Mouse (Mus musculus) G1E (cell line): ENCODE measurements around the gene Depdc7. TPM values are rescaled to one million over a fixed set of nuclear protein-coding genes. Genes with fewer than 3 reads are reported as not detected.

Source experiments
- ATAC-seq: 2 replicates; pipeline ENCODE4 v1.8.0; 2016; ENCODE audit warnings: mild to moderate bottlenecking; ENCODE audit not compliant: insufficient number of reproducible peaks, poor library complexity, low FRiP score, severe bottlenecking; ENCODE audit errors: extremely low read depth
- DNase-seq: peaks from one replicate; pipeline ENCODE4 v3.0.0; 2012; ENCODE audit warnings: low spot score
- H3K27me3 ChIP-seq: 2 replicates; pipeline ENCODE4 v1.6.1; 2012; ENCODE audit warnings: mild to moderate bottlenecking, low read length, inconsistent platforms; ENCODE audit not compliant: insufficient read depth
- H3K36me3 ChIP-seq: replicated peaks from 2 replicates; pipeline ENCODE3; 2012; ENCODE audit warnings: mild to moderate bottlenecking, inconsistent platforms
- H3K4me1 ChIP-seq: 2 replicates; pipeline ENCODE4 v1.6.1; 2012; ENCODE audit warnings: low read depth, low read length, inconsistent platforms, mixed read lengths; ENCODE audit not compliant: insufficient read depth
- H3K4me3 ChIP-seq: 2 replicates; pipeline ENCODE4 v1.5.1; 2012; ENCODE audit warnings: low read depth, mild to moderate bottlenecking, inconsistent platforms, low read length, moderate library complexity, mixed read lengths
- H3K9me3 ChIP-seq: replicated peaks from 2 replicates; pipeline ENCODE4 v1.6.1; 2012; ENCODE audit warnings: inconsistent platforms
- CTCF ChIP-seq: IDR thresholded peaks from 2 replicates; pipeline ENCODE4 v1.5.1; 2012; ENCODE audit warnings: low read depth, low read length, inconsistent platforms, mixed read lengths
- GATA1 ChIP-seq: IDR thresholded peaks from 2 replicates; pipeline ENCODE4 v1.6.1; 2012; ENCODE audit warnings: borderline replicate concordance, low read length, inconsistent platforms, mixed read lengths
- GATA2 ChIP-seq: IDR thresholded peaks from 2 replicates; pipeline ENCODE4 v1.6.1; 2012; ENCODE audit warnings: low read depth, low read length, inconsistent platforms, borderline replicate concordance
- POLR2AphosphoS5 ChIP-seq: IDR thresholded peaks from 2 replicates; pipeline ENCODE4 v1.6.1; 2012; ENCODE audit warnings: low read depth, low read length, inconsistent platforms; ENCODE audit not compliant: insufficient replicate concordance
- TAL1 ChIP-seq: conservative IDR thresholded peaks from 2 replicates; pipeline ENCODE4 v1.6.1; 2012; ENCODE audit warnings: low read depth, low read length, inconsistent platforms, mixed read lengths
- polyA plus RNA-seq: library from polyadenylated mRNA; stranded (reverse); fragments of >175 nt; gene quantifications from 2 replicates; pipeline ENCODE4 v1.2.3, GENCODE M21; 2012
- total RNA-seq, 2 experiments: library from RNA; stranded (forward) in 1 of 2; stranded (reverse) in 1 of 2; fragments of 200-1000 nt in 1 of 2; fragments of >200 nt in 1 of 2; fragmentation: Nextera tagmentation in 1 of 2; gene quantifications; 2 replicates each; pipeline ENCODE4 v1.2.3; 2014 to 2017

Gene Depdc7
- total and polyA plus RNA-seq, 3 experiments = 1.4 to 7.0 (median 2.4) TPM

GRCm38 (mm10) chr2:104692551-104692950 is 50.1 kb downstream of the Depdc7 start:
- Histone ChIP-seq H3K4me3 (no peak overlapping the region), H3K9me3 (no peaks in the 10 kb centered on the region), H3K36me3 (no peaks in the 10 kb centered on the region), H3K27me3 (0 out of 2 replicates have a peak, but pooled peaks cover 7% of the 10 kb centered on the region), H3K4me1 (no peaks in the 10 kb centered on the region)
- no peak for DNase-seq
- no peak for TF ChIP-seq CTCF
- TF ChIP-seq GATA2 = no peak
- TF ChIP-seq POLR2AphosphoS5 = no peak
- no peak for TF ChIP-seq TAL1
- no peak for TF ChIP-seq GATA1
- ATAC-seq = no peak

DNA sequence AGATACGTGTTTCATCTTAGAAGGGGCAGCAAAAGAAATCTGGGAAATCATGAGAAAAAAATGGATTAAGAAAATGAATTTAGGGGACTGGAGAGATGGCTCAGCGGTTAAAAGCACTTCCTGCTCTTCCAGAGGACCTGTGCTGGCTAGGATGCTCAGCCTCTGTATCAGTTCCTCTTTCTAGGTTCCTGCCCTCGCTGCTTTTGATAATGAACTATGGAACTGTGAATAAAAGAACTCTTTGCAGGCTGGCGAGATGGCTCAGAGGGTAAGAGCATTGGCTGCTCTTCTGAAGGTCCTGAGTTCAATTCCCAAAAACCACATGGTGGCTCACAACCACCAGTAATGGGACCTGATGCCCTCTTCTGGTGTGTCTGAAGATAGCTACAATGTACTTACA is 52.0 kb downstream of the Depdc7 start:
- Histone ChIP-seq H3K36me3 (no peaks in the 10 kb centered on the region), H3K4me1 (no peaks in the 10 kb centered on the region), H3K27me3 (0 out of 2 replicates have a peak, but pooled peaks cover 7% of the 10 kb centered on the region), H3K9me3 (no peaks in the 10 kb centered on the region), H3K4me3 (no peak overlapping the region)
- DNase-seq (no peak), ATAC-seq (no peak)
- no peak for TF ChIP-seq POLR2AphosphoS5
- TF ChIP-seq GATA1 = no peak
- TF ChIP-seq TAL1 = no peak
- TF ChIP-seq GATA2 = no peak
- no peak for TF ChIP-seq CTCF

DNA sequence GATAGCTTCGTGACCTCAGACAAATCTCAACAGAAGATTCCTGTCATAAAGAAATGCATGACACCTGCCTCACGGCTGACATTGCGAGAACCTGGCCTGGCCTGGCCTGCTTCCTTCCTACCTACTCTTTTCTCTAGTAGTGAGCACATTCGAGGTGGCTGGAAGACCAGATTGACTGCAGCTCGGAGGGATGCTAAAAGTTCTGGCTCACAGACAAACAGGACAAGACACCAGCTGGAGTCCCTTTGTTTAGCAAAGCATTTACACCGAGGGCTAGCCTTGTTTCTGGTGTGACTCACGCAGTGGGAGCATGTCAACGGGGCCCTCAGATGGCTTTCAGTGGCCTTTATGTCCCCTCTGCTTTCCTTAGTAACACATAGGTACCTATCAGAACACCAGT is 54.0 kb downstream of the Depdc7 start:
- H3K4me1 ChIP-seq = no peaks in the 10 kb centered on the region; the same call in 1 of the 2 replicates
- ATAC-seq (no peak), DNase-seq (no peak)
- no peaks in the 10 kb centered on the region for H3K36me3 ChIP-seq
- H3K27me3 ChIP-seq = peaks cover 17% of the 10 kb centered on the region
- TF ChIP-seq POLR2AphosphoS5 (no peak), GATA1 (no peak), GATA2 (no peak), TAL1 (no peak), CTCF (no peak)
- H3K9me3 ChIP-seq = no peaks in the 10 kb centered on the region
- H3K4me3 ChIP-seq = no peak overlapping the region

DNA sequence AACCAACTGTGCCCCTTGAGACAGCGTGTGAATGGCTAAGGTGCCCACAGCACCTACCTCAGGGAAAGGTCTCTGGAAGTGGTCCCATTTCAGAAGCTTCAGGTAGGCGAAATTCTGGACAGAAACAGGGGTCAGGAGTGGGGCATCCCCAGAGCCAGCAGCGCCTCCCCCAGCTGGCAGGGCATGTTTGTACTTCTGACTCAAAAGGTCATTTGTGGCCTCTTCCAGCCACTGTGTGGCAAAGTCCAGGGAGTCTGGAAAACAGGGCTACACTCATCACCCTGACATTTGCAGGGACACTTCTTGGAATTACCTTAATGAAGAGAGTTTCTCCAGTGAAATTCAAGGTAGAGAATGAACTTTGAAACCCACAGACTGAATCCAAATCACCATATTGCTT is 54.4 kb downstream of the Depdc7 start:
- Histone ChIP-seq H3K36me3 (no peaks in the 10 kb centered on the region), H3K4me1 (no peaks in the 10 kb centered on the region; the same call in 1 of the 2 replicates), H3K4me3 (no peak overlapping the region), H3K9me3 (no peaks in the 10 kb centered on the region), H3K27me3 (peaks cover 17% of the 10 kb centered on the region)
- TF ChIP-seq CTCF (no peak), TAL1 (no peak), GATA2 (no peak)
- no peak for DNase-seq
- ATAC-seq = no peak

DNA sequence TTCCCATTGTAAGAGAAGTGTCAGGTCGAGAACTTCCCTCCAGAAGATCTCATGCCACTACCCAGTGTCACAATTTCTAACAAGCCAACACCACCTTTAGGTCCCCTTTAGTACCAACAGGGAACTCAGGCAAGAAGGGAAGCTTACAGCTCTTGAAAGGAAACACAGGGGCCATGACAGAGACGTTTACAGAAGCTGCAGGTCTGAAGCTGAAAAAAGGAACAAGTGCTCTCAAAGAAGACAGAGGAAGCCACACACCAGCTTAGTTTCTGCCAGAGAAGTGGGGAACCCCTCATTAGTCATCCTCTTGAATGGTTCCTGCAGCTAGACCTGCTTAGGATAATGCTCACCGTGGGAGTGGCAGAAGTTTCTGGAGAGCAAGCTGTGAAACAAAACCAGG is 55.4 kb downstream of the Depdc7 start:
- Histone ChIP-seq H3K9me3 (no peaks in the 10 kb centered on the region), H3K4me1 (no peaks in the 10 kb centered on the region; the same call in 1 of the 2 replicates), H3K36me3 (no peaks in the 10 kb centered on the region), H3K4me3 (no peak overlapping the region), H3K27me3 (peaks cover 17% of the 10 kb centered on the region)
- DNase-seq (no peak), ATAC-seq (no peak)
- TF ChIP-seq POLR2AphosphoS5 = no peak
- no peak for TF ChIP-seq GATA1
- no peak for TF ChIP-seq TAL1
- no peak for TF ChIP-seq CTCF
- no peak for TF ChIP-seq GATA2

- H3K4me3 ChIP-seq = no peak overlapping the region
- no peaks in the 10 kb centered on the region for H3K9me3 ChIP-seq
- H3K4me1 ChIP-seq = no peaks in the 10 kb centered on the region; the same call in 1 of the 2 replicates
- peak; percentile 49 for ATAC-seq
- peak; percentile 53 for DNase-seq
- no peaks in the 10 kb centered on the region for H3K36me3 ChIP-seq
- TF ChIP-seq CTCF (peak; percentile 90), GATA2 (no peak), GATA1 (no peak)
- H3K27me3 ChIP-seq = peaks cover 23% of the 10 kb centered on the region
Observed at GRCm38 (mm10) chr2:104685418-104685817, 57.3 kb downstream of the Depdc7 start.

- H3K9me3 ChIP-seq = no peaks in the 10 kb centered on the region
- DNase-seq = no peak
- H3K4me3 ChIP-seq = no peak overlapping the region
- no peaks in the 10 kb centered on the region for H3K36me3 ChIP-seq
- no peak for TF ChIP-seq POLR2AphosphoS5
- peaks cover 23% of the 10 kb centered on the region for H3K27me3 ChIP-seq
- no peaks in the 10 kb centered on the region; the same call in 1 of the 2 replicates for H3K4me1 ChIP-seq
- ATAC-seq = no peak
Observed at GRCm38 (mm10) chr2:104684771-104685170, 57.9 kb downstream of the Depdc7 start.
